Mouse (Mus musculus): ENCODE results near the gene Lyve1. TPM values are rescaled to one million over a fixed set of nuclear protein-coding genes. Genes with fewer than 3 reads are reported as not detected.
"Not testable (repeated sequence)": the region's sequence is repeated elsewhere in the genome, so short reads cannot be mapped to it uniquely, and the experiment has no call there.

Lyve1 gene
- 9.7 and 12.5 TPM in 2 replicates for total RNA-seq (2014; rRNA removed)
- polyA plus RNA-seq (2015; fragmentation: Nextera tagmentation; extraction: Ambion mirVana): 5.4 and 7.2 TPM in 2 replicates

- 68% methylated on average over 12 of the region's 12 CpGs for WGBS
- no peak within 1 kb of the TSS for H3K9ac ChIP-seq (replicated peaks; ENCODE audit: low read length, poor library complexity, severe bottlenecking)
- H3K36me3 ChIP-seq (ENCODE audit: insufficient read depth, low read length): no peaks in the 10 kb centered on the region
- no peaks in the 10 kb centered on the region for H3K4me1 ChIP-seq (ENCODE audit: insufficient read depth, low read length)
- no peak for ATAC-seq (ENCODE audit: low FRiP score)
- no peak for TF ChIP-seq CTCF (IDR thresholded peaks at IDR 0.05)
- no peak for DNase-seq (ENCODE audit: low spot score)
- no peak within 1 kb of the TSS for H3K27ac ChIP-seq (ENCODE audit: low read depth, low read length)
- H3K4me2 ChIP-seq (ENCODE audit: low read depth, low read length, poor library complexity, severe bottlenecking): no peak within 1 kb of the TSS
- H3K27me3 ChIP-seq (ENCODE audit: insufficient read depth, low read length): no peaks in the 10 kb centered on the region
- no peaks in the 10 kb centered on the region for H3K9me3 ChIP-seq (ENCODE audit: low read length)
- no peak within 1 kb of the TSS for H3K4me3 ChIP-seq (ENCODE audit: low read depth, low read length)
Measured at GRCm38 (mm10) chr7:110862751-110863289, at the start of gene Lyve1. Lyve1 (minus strand) TSS chr7:110863239.

DNA sequence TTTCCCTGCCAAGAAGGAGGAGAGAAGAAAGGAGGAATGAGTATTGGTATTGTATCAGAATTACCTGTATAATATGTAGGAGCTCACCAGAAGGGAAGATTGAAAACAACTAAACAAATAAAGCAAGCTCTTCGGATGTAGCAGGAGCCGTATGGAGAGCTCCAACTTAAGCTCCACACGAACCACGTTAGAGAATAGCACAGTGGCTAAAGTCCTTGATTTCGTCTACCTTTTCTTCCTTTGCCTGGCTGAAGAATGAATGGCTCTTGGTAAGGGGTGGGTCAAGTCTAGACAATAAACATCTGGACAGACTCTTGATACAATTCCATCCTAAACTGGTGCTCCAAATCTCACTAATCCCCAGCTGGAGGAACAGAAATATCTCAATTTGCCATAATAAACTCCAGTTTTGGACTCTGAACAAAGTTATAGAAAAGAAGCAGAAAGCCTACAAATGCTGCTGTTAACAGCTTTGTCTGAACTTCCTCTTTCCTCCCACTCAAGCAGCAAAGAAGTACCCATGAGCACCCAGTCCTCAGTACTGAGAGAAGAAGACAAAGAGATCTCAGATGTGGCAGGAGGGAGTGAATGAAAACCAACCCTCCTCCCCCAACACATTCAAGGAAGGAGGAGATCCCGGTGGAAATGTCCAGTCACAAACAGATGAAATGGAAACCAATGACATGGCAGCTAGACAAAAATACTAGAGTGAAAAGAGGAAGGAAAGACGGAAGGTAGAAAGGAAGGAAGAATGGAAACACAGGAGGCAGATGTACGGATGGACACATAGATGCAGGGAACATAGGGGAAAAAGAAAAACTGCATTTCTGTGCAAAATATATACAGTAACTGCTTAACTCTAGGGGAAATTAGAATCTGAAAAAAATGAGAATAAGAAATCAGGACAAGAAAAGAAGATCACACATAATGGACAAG lies 45.4 kb upstream of the Lyve1 start:
- ATAC-seq (ENCODE audit: low FRiP score) (no peak), DNase-seq (ENCODE audit: low spot score) (no peak)
- no peak for TF ChIP-seq CTCF (IDR thresholded peaks at IDR 0.05)
- H3K9ac ChIP-seq (replicated peaks; ENCODE audit: low read length, poor library complexity, severe bottlenecking): no peak overlapping the region
- H3K4me1 ChIP-seq (ENCODE audit: insufficient read depth, low read length): no peaks in the 10 kb centered on the region
- H3K36me3 ChIP-seq (ENCODE audit: insufficient read depth, low read length): no peaks in the 10 kb centered on the region
- H3K9me3 ChIP-seq (ENCODE audit: low read length): no peaks in the 10 kb centered on the region
- H3K4me2 ChIP-seq (ENCODE audit: low read depth, low read length, poor library complexity, severe bottlenecking): no peak overlapping the region
- WGBS: 77% methylated on average over 8 of the region's 8 CpGs
- no peak overlapping the region for H3K27ac ChIP-seq (ENCODE audit: low read depth, low read length)
- H3K4me3 ChIP-seq (ENCODE audit: low read depth, low read length): no peak overlapping the region
- H3K27me3 ChIP-seq (ENCODE audit: insufficient read depth, low read length): no peaks in the 10 kb centered on the region

GRCm38 (mm10) chr7:110906566-110906965 lies 43.5 kb upstream of the Lyve1 start:
- Histone ChIP-seq H3K9me3 (ENCODE audit: low read length) (no peaks in the 10 kb centered on the region), H3K4me3 (ENCODE audit: low read depth, low read length) (no peak overlapping the region), H3K36me3 (ENCODE audit: insufficient read depth, low read length) (no peaks in the 10 kb centered on the region), H3K9ac (replicated peaks; ENCODE audit: low read length, poor library complexity, severe bottlenecking) (no peak overlapping the region), H3K4me2 (ENCODE audit: low read depth, low read length, poor library complexity, severe bottlenecking) (no peak overlapping the region), H3K27me3 (ENCODE audit: insufficient read depth, low read length) (no peaks in the 10 kb centered on the region), H3K4me1 (ENCODE audit: insufficient read depth, low read length) (no peaks in the 10 kb centered on the region), H3K27ac (ENCODE audit: low read depth, low read length) (no peak overlapping the region)
- ATAC-seq (ENCODE audit: low FRiP score): no peak
- no peak for DNase-seq (ENCODE audit: low spot score)
- TF ChIP-seq CTCF (IDR thresholded peaks at IDR 0.05): no peak
- 89% methylated on average over 2 of the region's 2 CpGs for WGBS

DNA sequence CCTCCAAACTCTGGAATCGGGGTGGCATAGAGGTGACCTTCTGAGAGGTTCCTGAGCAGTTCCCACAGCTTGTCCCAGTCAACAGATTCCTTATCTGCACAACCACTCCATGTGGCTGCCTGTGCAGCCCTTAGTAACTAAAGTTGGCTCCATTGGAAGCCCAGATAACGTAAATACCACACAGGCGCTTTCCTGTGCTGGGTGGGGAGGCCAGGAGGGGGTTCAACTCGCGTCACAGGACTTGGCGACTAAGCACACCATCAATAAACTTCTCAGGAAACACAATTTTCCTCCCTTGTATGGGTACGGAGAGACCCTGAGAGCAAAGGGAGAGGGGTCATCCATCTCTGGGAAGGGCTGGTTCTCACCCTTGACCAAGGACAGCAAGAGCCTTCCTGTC lies 40.2 kb upstream of the Lyve1 start:
- no peak for TF ChIP-seq CTCF (IDR thresholded peaks at IDR 0.05)
- H3K4me2 ChIP-seq (ENCODE audit: low read depth, low read length, poor library complexity, severe bottlenecking): no peak overlapping the region
- H3K36me3 ChIP-seq (ENCODE audit: insufficient read depth, low read length): no peaks in the 10 kb centered on the region
- no peaks in the 10 kb centered on the region for H3K27me3 ChIP-seq (ENCODE audit: insufficient read depth, low read length)
- no peak overlapping the region for H3K4me3 ChIP-seq (ENCODE audit: low read depth, low read length)
- ATAC-seq (ENCODE audit: low FRiP score): no peak
- H3K9me3 ChIP-seq (ENCODE audit: low read length): no peaks in the 10 kb centered on the region
- DNase-seq (ENCODE audit: low spot score): no peak
- 80% methylated on average over 7 of the region's 7 CpGs for WGBS
- no peak overlapping the region for H3K27ac ChIP-seq (ENCODE audit: low read depth, low read length)
- no peak overlapping the region for H3K9ac ChIP-seq (replicated peaks; ENCODE audit: low read length, poor library complexity, severe bottlenecking)
- no peaks in the 10 kb centered on the region for H3K4me1 ChIP-seq (ENCODE audit: insufficient read depth, low read length)

DNA sequence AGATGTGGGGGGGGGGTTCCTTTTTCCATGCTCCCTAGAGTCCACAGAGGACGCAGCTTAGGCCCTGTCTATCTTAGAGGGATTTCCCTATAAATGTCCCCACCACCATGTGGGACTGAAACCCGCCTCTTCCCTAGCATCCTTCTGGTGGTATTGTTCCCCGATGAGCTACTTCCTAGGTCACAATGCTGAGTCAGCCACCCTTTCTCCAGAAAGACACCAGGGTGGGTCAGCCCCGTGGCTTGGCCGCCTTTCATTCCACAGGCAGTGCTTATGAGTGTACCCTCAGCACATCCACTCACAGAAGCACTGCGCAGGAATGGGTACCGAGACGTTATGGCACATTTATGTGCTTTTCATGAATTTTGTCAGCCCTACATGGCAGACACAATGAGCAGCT lies 34.2 kb upstream of the Lyve1 start:
- H3K27me3 ChIP-seq (ENCODE audit: insufficient read depth, low read length): no peaks in the 10 kb centered on the region
- no peaks in the 10 kb centered on the region for H3K4me1 ChIP-seq (ENCODE audit: insufficient read depth, low read length)
- H3K36me3 ChIP-seq (ENCODE audit: insufficient read depth, low read length): no peaks in the 10 kb centered on the region
- TF ChIP-seq CTCF (IDR thresholded peaks at IDR 0.05): no peak
- no peak overlapping the region for H3K27ac ChIP-seq (ENCODE audit: low read depth, low read length)
- no peak overlapping the region for H3K4me2 ChIP-seq (ENCODE audit: low read depth, low read length, poor library complexity, severe bottlenecking)
- H3K9ac ChIP-seq (replicated peaks; ENCODE audit: low read length, poor library complexity, severe bottlenecking): no peak overlapping the region
- ATAC-seq (ENCODE audit: low FRiP score): no peak
- DNase-seq (ENCODE audit: low spot score): no peak
- WGBS: 86% methylated on average over 8 of the region's 8 CpGs
- no peaks in the 10 kb centered on the region for H3K9me3 ChIP-seq (ENCODE audit: low read length)
- H3K4me3 ChIP-seq (ENCODE audit: low read depth, low read length): no peak overlapping the region

GRCm38 (mm10) chr7:110896453-110896852 lies 33.4 kb upstream of the Lyve1 start:
- ATAC-seq (ENCODE audit: low FRiP score) (no peak), DNase-seq (ENCODE audit: low spot score) (no peak)
- H3K4me3 ChIP-seq (ENCODE audit: low read depth, low read length): no peak overlapping the region
- H3K9ac ChIP-seq (replicated peaks; ENCODE audit: low read length, poor library complexity, severe bottlenecking): no peak overlapping the region
- H3K36me3 ChIP-seq (ENCODE audit: insufficient read depth, low read length): no peaks in the 10 kb centered on the region
- H3K27ac ChIP-seq (ENCODE audit: low read depth, low read length): no peak overlapping the region
- WGBS: 87% methylated on average over 7 of the region's 7 CpGs
- H3K4me2 ChIP-seq (ENCODE audit: low read depth, low read length, poor library complexity, severe bottlenecking): no peak overlapping the region
- H3K4me1 ChIP-seq (ENCODE audit: insufficient read depth, low read length): no peaks in the 10 kb centered on the region
- no peak for TF ChIP-seq CTCF (IDR thresholded peaks at IDR 0.05)
- no peaks in the 10 kb centered on the region for H3K27me3 ChIP-seq (ENCODE audit: insufficient read depth, low read length)
- no peaks in the 10 kb centered on the region for H3K9me3 ChIP-seq (ENCODE audit: low read length)

DNA sequence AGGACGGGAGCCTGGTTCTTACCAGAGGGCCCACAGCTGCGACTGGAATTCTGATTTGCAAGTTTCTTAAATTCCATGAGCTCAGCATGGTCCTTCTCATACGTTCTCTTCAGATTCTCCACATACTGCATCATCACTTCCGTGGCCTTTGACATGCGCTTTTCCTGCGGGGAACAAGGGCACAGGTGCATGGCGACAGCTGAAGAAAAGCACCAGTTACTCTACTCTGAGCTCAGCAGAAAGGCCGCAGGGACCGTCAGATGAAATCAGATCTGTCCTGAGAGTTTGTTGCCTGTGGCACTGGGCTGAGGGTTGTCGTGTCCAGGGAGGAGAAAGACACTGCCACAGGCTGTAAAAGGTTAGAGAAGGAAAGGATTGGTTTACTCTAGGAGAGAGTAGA lies 32.7 kb upstream of the Lyve1 start:
- H3K27me3 ChIP-seq (ENCODE audit: insufficient read depth, low read length): not testable (repeated sequence)

More for the DNA sequence above, 32.7 kb upstream of the Lyve1 start:
- H3K36me3 ChIP-seq (ENCODE audit: insufficient read depth, low read length); H3K27ac ChIP-seq (ENCODE audit: low read depth, low read length); H3K4me1 ChIP-seq (ENCODE audit: insufficient read depth, low read length); H3K9ac ChIP-seq (replicated peaks; ENCODE audit: low read length, poor library complexity, severe bottlenecking); DNase-seq (ENCODE audit: low spot score); ATAC-seq (ENCODE audit: low FRiP score); H3K4me3 ChIP-seq (ENCODE audit: low read depth, low read length); H3K9me3 ChIP-seq (ENCODE audit: low read length); H3K4me2 ChIP-seq (ENCODE audit: low read depth, low read length, poor library complexity, severe bottlenecking): not testable (repeated sequence)
- WGBS: 84% methylated on average over 9 of the region's 10 CpGs

Measured in midbrain, postnatal 0 days (tissue).